Mouse (Mus musculus) myocyte (in vitro differentiated cells): ENCODE results near the gene Srsf6.

Experiments used
- CEBPB ChIP-seq: IDR thresholded peaks from 2 replicates; pipeline ENCODE4 v1.6.1; 2011; ENCODE audit warnings: mild to moderate bottlenecking, moderate library complexity; ENCODE audit not compliant: poor library complexity, insufficient read depth, severe bottlenecking
- E2F4 ChIP-seq: IDR thresholded peaks from one replicate; pipeline ENCODE4 v1.6.1; 2011; ENCODE audit warnings: mild to moderate bottlenecking, control low read depth, moderate library complexity; ENCODE audit not compliant: insufficient read depth
- MAX ChIP-seq: IDR thresholded peaks from one replicate; pipeline ENCODE4 v1.6.1; 2011; ENCODE audit warnings: low read depth, mild to moderate bottlenecking, control low read depth
- MYOD1 ChIP-seq, 3 experiments: IDR thresholded peaks; one replicate each; pipeline ENCODE4 v1.6.1; 2011; ENCODE audit warnings: control low read depth in 2 of 3, low read depth in 2 of 3, mild to moderate bottlenecking in 2 of 3, moderate library complexity in 1 of 3; ENCODE audit not compliant: insufficient read length in 2 of 3, control insufficient read depth in 1 of 3
- MYOG ChIP-seq, 3 experiments: IDR thresholded peaks; one replicate each; pipeline ENCODE4 v1.6.1; 2011; ENCODE audit warnings: control low read depth in 2 of 3, low read depth in 2 of 3, mild to moderate bottlenecking in 2 of 3; ENCODE audit not compliant: insufficient read length in 2 of 3, control insufficient read depth in 1 of 3, insufficient read depth in 1 of 3
- POLR2A ChIP-seq: IDR thresholded peaks from one replicate; pipeline ENCODE4 v1.6.1; 2011; ENCODE audit warnings: low read depth, mild to moderate bottlenecking, control low read depth, moderate library complexity; ENCODE audit not compliant: insufficient read length
- POLR2AphosphoS2 ChIP-seq: IDR thresholded peaks from one replicate; pipeline ENCODE4 v1.6.1; 2011; ENCODE audit warnings: low read depth, control low read depth; ENCODE audit not compliant: insufficient read length
- REST ChIP-seq: IDR thresholded peaks from one replicate; pipeline ENCODE4 v1.6.1; 2011; ENCODE audit warnings: mild to moderate bottlenecking, control low read depth, moderate library complexity; ENCODE audit not compliant: insufficient read depth, insufficient read length
- SRF ChIP-seq: IDR thresholded peaks from one replicate; pipeline ENCODE4 v1.6.1; 2011; ENCODE audit warnings: low read depth; ENCODE audit not compliant: control insufficient read depth, insufficient read length
- TCF12 ChIP-seq: IDR thresholded peaks from one replicate; pipeline ENCODE4 v1.6.1; 2011; ENCODE audit warnings: mild to moderate bottlenecking, control low read depth; ENCODE audit not compliant: poor library complexity, insufficient read depth, severe bottlenecking
- TCF3 ChIP-seq: IDR thresholded peaks from one replicate; pipeline ENCODE4 v1.6.1; 2011; ENCODE audit warnings: low read depth, control low read depth; ENCODE audit not compliant: insufficient read length
- USF1 ChIP-seq: IDR thresholded peaks from one replicate; pipeline ENCODE4 v1.6.1; 2011; ENCODE audit warnings: low read depth, mild to moderate bottlenecking, control low read depth, moderate library complexity

DNA sequence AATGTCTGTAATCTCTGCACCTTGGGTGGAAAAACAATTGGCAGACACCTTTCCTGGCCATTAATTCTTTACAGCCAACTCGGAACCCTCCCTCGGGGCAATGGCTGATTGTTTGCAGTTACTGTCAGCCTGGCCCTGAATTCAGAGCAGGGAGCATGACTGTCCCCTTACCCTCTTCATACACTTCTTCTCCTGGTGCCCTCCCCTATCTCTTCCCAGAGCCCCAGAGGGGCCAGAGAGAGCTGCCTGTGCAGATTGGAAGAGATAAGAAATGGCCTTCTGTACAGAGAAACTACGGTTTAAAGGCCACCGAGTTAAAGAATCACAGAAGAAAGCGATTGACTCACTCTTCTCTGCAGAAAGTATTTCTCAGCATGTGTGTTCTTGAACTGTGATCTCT lies 11.4 kb upstream of the Srsf6 start:
- TF ChIP-seq POLR2AphosphoS2 (no peak), POLR2A (no peak), USF1 (no peak), E2F4 (no peak), MYOG (IDR thresholded peaks at IDR 0.05; ENCODE audit: control insufficient read depth in 1 of 3, insufficient read depth in 1 of 3, insufficient read length in 2 of 3, low read depth in 2 of 3) (no peak), MAX (no peak), TCF3 (no peak), SRF (no peak), CEBPB (no peak), MYOD1 (IDR thresholded peaks at IDR 0.05; ENCODE audit: control insufficient read depth in 1 of 3, insufficient read length in 2 of 3, low read depth in 2 of 3) (no peak), TCF12 (no peak), REST (no peak)
